Mouse (Mus musculus): ENCODE measurements around the gene Ift52. TPM values are rescaled to one million over a fixed set of nuclear protein-coding genes. Genes with fewer than 3 reads are reported as not detected.
A peak's percentile ranks its signal among the peaks of the same experiment; 100 is the strongest.

Gene Ift52
- total and polyA plus RNA-seq, 3 experiments: 16.5 to 22.1 (median 19.5) TPM

GRCm38 (mm10) chr2:162973637-162974036 is 43.5 kb upstream of the Ift52 start:
- no peak for TF ChIP-seq POLR2A (IDR thresholded peaks at IDR 0.05; ENCODE audit: insufficient read depth, low read depth, low read length)
- H3K4me1 ChIP-seq (ENCODE audit: control insufficient read depth, insufficient read depth, low read length): peaks cover 9% of the 10 kb centered on the region
- no peak overlapping the region for H3K27ac ChIP-seq
- WGBS: 49% methylated on average over 11 of the region's 11 CpGs
- H3K79me2 ChIP-seq (replicated peaks; ENCODE audit: control insufficient read depth, insufficient read depth, low read length): no peaks in the 10 kb centered on the region
- intact Hi-C loops (cut with DNase I): no loop called here
- no peak overlapping the region for H3K4me3 ChIP-seq
- H3K9ac ChIP-seq (ENCODE audit: low read depth, low read length): no peak overlapping the region
- no peak for DNase-seq
- no peaks in the 10 kb centered on the region for H3K27me3 ChIP-seq (ENCODE audit: control insufficient read depth, insufficient read depth, low read length)
- no peaks in the 10 kb centered on the region for H3K36me3 ChIP-seq (ENCODE audit: control insufficient read depth, insufficient read depth, low read length)

GRCm38 (mm10) chr2:162975157-162975775 is 41.9 kb upstream of the Ift52 start:
- 61% methylated on average over 11 of the region's 11 CpGs for WGBS
- peak; percentile 37 to 48 for DNase-seq

DNA sequence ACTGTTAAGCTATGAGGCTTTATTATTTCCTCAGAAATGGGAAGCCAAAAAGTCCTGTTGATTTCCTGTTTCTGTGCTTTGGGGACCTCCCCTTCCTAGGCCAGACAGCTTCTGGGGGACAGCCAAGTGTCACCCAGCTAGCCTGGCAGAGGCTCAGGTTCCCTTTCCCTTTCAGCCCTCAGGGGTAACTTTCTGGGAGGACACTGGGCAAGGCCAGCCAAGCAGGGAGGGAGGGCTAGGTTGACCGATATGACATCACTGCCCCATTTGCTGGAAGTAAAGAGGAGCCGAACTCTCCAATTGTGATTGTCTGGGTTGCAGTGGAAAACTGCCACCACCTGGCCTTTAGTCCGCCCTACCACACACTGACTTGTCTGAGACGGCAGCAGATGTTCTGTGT is 41.2 kb upstream of the Ift52 start:
- H3K4me3 ChIP-seq: no peak overlapping the region
- WGBS: 20% methylated on average over 4 of the region's 4 CpGs
- TF ChIP-seq POLR2A (IDR thresholded peaks at IDR 0.05; ENCODE audit: insufficient read depth, low read depth, low read length) (no peak), CTCF (IDR thresholded peaks at IDR 0.05) (no peak), EP300 (IDR thresholded peaks at IDR 0.05; ENCODE audit: insufficient read depth, low read depth, low read length) (no peak)

More at GRCm38 (mm10) chr2:162975157-162975775, 41.9 kb upstream of the Ift52 start:
- no peak overlapping the region for H3K9ac ChIP-seq (ENCODE audit: low read depth, low read length)
- H3K36me3 ChIP-seq (ENCODE audit: control insufficient read depth, insufficient read depth, low read length): no peaks in the 10 kb centered on the region
- peaks cover 9% of the 10 kb centered on the region for H3K4me1 ChIP-seq (ENCODE audit: control insufficient read depth, insufficient read depth, low read length)
- intact Hi-C loops (cut with DNase I): no loop called here
- TF ChIP-seq EP300 (IDR thresholded peaks at IDR 0.05; ENCODE audit: insufficient read depth, low read depth, low read length): no peak
- TF ChIP-seq CTCF (IDR thresholded peaks at IDR 0.05): no peak
- no peak for TF ChIP-seq POLR2A (IDR thresholded peaks at IDR 0.05; ENCODE audit: insufficient read depth, low read depth, low read length)
- no peaks in the 10 kb centered on the region for H3K27me3 ChIP-seq (ENCODE audit: control insufficient read depth, insufficient read depth, low read length)
- H3K27ac ChIP-seq: peak overlapping the region; percentile 20; the same call in 1 of the 2 replicates
- H3K79me2 ChIP-seq (replicated peaks; ENCODE audit: control insufficient read depth, insufficient read depth, low read length): no peaks in the 10 kb centered on the region
- no peak overlapping the region for H3K4me3 ChIP-seq

GRCm38 (mm10) chr2:162984381-162984780 is 32.8 kb upstream of the Ift52 start:
- H3K36me3 ChIP-seq (ENCODE audit: control insufficient read depth, insufficient read depth, low read length): no peaks in the 10 kb centered on the region
- WGBS: 77% methylated on average over 6 of the region's 6 CpGs
- no peaks in the 10 kb centered on the region for H3K4me1 ChIP-seq (ENCODE audit: control insufficient read depth, insufficient read depth, low read length)
- no peak for DNase-seq
- no peaks in the 10 kb centered on the region for H3K27me3 ChIP-seq (ENCODE audit: control insufficient read depth, insufficient read depth, low read length)
- H3K27ac ChIP-seq: no peak overlapping the region
- H3K9ac ChIP-seq (ENCODE audit: low read depth, low read length): no peak overlapping the region
- intact Hi-C loops (cut with DNase I): no loop called here
- H3K4me3 ChIP-seq: no peak overlapping the region
- no peak for TF ChIP-seq CTCF (IDR thresholded peaks at IDR 0.05)
- no peak for TF ChIP-seq POLR2A (IDR thresholded peaks at IDR 0.05; ENCODE audit: insufficient read depth, low read depth, low read length)
- no peaks in the 10 kb centered on the region for H3K79me2 ChIP-seq (replicated peaks; ENCODE audit: control insufficient read depth, insufficient read depth, low read length)

More for the DNA sequence above, 41.2 kb upstream of the Ift52 start:
- intact Hi-C loops (cut with DNase I): no loop called here
- H3K27ac ChIP-seq: no peak overlapping the region; the same call in 1 of the 2 replicates
- DNase-seq: peak; percentile 58 to 70
- H3K36me3 ChIP-seq (ENCODE audit: control insufficient read depth, insufficient read depth, low read length): no peaks in the 10 kb centered on the region
- no peak overlapping the region for H3K9ac ChIP-seq (ENCODE audit: low read depth, low read length)
- H3K27me3 ChIP-seq (ENCODE audit: control insufficient read depth, insufficient read depth, low read length): no peaks in the 10 kb centered on the region
- H3K79me2 ChIP-seq (replicated peaks; ENCODE audit: control insufficient read depth, insufficient read depth, low read length): no peaks in the 10 kb centered on the region
- peaks cover 9% of the 10 kb centered on the region for H3K4me1 ChIP-seq (ENCODE audit: control insufficient read depth, insufficient read depth, low read length)

GRCm38 (mm10) chr2:162985923-162986322 is 31.2 kb upstream of the Ift52 start:
- WGBS: 19% methylated on average over 3 of the region's 3 CpGs
- DNase-seq: peak; percentile 46 to 58
- Histone ChIP-seq H3K27me3 (ENCODE audit: control insufficient read depth, insufficient read depth, low read length) (no peaks in the 10 kb centered on the region), H3K79me2 (replicated peaks; ENCODE audit: control insufficient read depth, insufficient read depth, low read length) (no peaks in the 10 kb centered on the region), H3K36me3 (ENCODE audit: control insufficient read depth, insufficient read depth, low read length) (no peaks in the 10 kb centered on the region), H3K27ac (no peak overlapping the region), H3K9ac (ENCODE audit: low read depth, low read length) (no peak overlapping the region), H3K4me3 (no peak overlapping the region), H3K4me1 (ENCODE audit: control insufficient read depth, insufficient read depth, low read length) (no peaks in the 10 kb centered on the region)
- no peak for TF ChIP-seq CTCF (IDR thresholded peaks at IDR 0.05)
- no peak for TF ChIP-seq POLR2A (IDR thresholded peaks at IDR 0.05; ENCODE audit: insufficient read depth, low read depth, low read length)
- no peak for TF ChIP-seq EP300 (IDR thresholded peaks at IDR 0.05; ENCODE audit: insufficient read depth, low read depth, low read length)
- intact Hi-C loops (cut with DNase I): no loop called here

GRCm38 (mm10) chr2:162986764-162987163 is 30.4 kb upstream of the Ift52 start:
- no peak for DNase-seq
- Histone ChIP-seq H3K27ac (no peak overlapping the region), H3K9ac (ENCODE audit: low read depth, low read length) (no peak overlapping the region), H3K4me1 (ENCODE audit: control insufficient read depth, insufficient read depth, low read length) (no peaks in the 10 kb centered on the region), H3K79me2 (replicated peaks; ENCODE audit: control insufficient read depth, insufficient read depth, low read length) (no peaks in the 10 kb centered on the region), H3K4me3 (no peak overlapping the region), H3K27me3 (ENCODE audit: control insufficient read depth, insufficient read depth, low read length) (no peaks in the 10 kb centered on the region), H3K36me3 (ENCODE audit: control insufficient read depth, insufficient read depth, low read length) (no peaks in the 10 kb centered on the region)
- TF ChIP-seq EP300 (IDR thresholded peaks at IDR 0.05; ENCODE audit: insufficient read depth, low read depth, low read length): no peak
- no peak for TF ChIP-seq POLR2A (IDR thresholded peaks at IDR 0.05; ENCODE audit: insufficient read depth, low read depth, low read length)
- no peak for TF ChIP-seq CTCF (IDR thresholded peaks at IDR 0.05)
- 60% methylated on average over 3 of the region's 3 CpGs for WGBS
- intact Hi-C loops (cut with DNase I): no loop called here

Data from heart, adult 2 months (tissue).